Mouse (Mus musculus) layer of hippocampus, postnatal 10 days (tissue): ENCODE results near the gene Fosb. TPM values are rescaled to one million over a fixed set of nuclear protein-coding genes. Genes with fewer than 3 reads are reported as not detected.

ENCODE experiments used
- DNase-seq, 2 experiments: peaks; one replicate each; pipeline ENCODE4 v3.0.0; 2021; ENCODE audit warnings: low spot score in 2 of 2
- total RNA-seq, 2 experiments: library from RNA; stranded (reverse); gene quantifications; 2 replicates each; pipeline ENCODE4 v1.2.3; 2021

The Fosb gene
- total RNA-seq, 2 experiments from 2014 or later = 1.4 to 2.0 TPM

DNA sequence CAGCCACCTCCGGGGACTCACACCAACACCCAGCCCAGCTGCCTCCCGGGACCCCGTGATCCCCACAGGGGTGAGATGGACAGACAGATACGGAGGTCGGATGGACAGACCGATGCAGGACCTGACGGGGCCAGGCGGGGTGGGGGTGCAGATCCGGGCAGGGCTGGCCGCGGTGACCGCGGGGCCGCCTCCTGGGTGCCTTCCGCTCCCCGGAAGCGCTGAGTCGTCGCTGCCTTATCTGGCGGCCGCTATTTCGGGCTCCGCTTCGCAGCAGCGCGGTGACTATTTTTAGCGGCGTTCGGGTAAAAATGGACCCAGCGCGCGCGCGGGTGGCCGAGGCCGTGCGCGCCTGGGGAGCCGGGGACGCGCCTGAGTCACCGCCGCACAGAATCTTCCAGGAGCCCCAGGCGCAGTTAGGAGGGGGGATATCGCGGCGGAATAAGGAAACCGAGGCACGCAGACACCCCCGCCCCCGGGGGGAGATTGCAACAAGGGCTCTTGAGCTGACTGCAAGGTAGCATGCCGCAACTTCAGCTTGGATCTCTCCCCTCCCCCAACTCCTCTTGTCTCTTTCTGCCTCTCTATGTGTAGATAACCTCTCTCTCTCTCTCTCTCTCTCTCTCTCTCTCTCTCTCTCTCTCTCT lies 23.0 kb upstream of the Fosb start:
- DNase-seq = peak; percentile 71 to 81

DNA sequence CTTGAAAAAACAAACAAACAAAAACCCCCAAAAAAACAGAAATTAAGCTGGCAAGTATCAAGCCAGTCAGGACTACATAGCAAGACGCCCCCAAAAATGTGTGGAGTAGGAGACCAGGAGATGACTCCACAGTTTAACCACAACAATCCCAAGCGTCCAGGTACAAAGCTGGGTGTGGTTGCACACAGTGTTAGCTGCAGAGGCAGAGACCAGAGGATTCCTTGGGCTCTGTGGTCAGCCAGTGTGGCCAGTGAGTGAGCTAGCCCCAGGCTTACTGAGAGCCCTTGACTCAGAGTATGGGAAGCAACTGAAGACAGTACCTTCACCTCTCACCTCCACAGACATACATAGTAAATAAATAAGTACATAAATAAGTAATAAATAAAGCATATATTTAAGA lies 22.1 kb upstream of the Fosb start:
- no peak for DNase-seq

DNA sequence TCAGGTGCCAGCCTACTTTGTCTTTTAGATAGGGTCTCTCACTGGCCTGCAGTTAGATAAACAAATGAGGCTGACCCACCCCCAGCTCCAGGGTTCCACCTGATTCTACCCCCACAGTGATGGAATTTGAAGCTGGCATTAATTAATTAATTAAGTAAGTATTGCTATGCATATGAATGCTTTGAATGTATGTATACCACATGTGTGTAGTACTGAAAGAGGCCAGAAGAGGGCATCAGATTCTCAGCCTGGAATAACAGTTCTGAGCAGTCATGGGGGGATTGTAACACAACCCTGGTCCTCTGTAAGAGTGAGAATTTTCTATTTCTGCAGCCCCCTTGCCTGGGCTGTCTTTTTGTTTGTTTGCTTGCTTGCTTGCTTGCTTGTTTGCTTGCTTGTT lies 18.6 kb upstream of the Fosb start:
- no peak for DNase-seq

DNA sequence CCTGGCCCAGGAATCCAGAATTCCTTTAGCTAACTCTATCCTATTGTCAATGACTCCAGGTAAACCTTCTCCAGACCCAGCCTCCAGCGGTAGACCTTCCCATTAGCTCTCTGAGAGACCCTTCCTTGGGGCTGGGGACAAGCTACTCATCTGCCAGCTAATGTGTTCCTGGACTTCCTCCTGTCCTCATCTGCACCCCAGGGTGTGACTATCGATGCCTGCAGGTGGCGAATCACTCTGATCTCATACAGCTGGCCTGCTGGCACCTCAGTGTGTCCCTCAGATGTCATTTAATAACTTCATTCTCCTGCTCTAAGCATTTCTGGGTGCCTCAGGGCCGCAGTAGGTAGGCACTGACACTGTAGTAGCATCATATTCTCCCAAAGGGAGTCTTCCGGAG lies 17.9 kb upstream of the Fosb start:
- no peak for DNase-seq

DNA sequence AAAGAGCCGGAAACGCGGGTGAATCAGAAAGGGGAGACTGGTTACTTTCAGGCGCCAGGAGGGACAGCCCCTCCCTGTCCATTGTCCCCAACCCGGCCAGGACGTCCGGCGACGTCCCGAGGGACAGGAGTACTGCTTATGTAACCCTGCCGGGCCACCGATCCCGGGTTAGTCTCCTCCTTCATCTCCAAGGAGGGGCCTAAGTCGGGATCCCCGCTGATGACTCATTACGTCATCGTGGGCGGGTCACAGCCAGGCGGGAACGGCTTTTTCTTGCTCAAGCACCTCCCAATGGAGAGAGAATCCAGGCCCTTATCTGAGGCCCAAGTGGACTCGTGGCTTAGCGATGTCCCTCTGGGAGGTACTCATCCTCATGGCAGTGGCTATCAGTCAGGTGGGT lies 17.3 kb upstream of the Fosb start:
- DNase-seq = peak; percentile 67 to 72

DNA sequence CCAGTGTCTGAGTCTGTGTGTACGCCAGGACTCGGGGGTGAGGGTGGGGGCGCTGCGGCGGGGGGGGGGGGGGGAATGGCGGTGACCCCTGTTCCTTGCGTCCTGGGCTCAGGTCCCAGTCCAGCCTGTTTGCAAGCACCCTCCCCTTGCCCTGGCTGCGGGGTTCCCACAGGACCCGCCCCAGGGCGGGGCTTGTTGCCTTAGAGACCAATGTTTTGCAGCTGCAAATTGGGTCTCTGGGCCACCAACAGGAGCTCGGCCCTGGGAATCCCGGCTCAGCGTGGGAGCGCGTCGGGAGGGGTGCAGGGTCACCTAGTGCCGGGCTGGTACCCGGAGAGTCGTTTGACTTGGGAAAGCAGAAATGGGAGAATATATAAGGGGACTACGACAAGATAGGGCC lies 16.5 kb upstream of the Fosb start:
- DNase-seq = peak; percentile 66 to 72

DNA sequence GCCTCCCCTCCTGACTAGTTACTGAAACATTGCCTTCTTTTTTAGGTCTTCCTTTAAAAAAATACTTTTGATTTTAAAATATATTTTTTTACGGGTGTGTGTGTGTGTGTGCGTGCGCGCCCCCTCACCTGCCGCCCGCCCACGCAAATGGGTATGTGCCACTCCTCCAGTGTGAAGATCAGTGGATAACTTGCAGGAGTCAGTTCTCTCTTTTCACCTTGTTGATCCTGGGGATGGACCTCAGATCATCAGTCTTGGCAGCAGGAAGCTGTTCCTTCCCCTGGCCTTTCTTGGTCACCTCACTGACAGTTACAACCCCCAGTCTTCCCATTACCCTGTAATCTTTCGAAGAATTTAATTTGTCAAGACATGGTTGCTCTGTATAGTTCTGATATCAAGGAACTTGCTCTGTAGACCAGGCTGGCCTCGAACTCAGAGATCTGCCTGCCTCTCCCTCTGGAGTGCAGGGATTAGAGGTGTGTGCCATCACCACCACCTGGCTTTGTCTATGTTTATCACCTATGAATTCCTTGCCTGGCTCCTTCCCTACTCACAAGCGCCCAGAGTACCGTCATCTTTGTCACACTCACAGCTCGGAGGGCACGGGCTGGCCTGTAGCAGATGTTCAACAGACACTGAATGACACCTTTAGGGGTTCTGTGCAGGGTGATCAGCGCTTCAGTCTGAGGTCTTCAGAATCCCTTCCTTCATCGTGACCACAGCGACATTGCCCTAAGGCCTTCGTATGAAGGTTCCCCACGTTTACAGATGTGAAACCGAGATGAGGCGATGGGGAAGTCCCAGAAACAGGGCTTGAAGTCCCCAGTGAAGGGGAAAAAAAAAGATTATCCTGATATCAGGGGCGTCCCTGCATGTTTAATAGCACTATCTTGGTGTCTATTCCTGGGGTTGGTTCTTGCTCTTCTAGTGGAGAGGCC lies 15.7 kb upstream of the Fosb start:
- DNase-seq = no peak

DNA sequence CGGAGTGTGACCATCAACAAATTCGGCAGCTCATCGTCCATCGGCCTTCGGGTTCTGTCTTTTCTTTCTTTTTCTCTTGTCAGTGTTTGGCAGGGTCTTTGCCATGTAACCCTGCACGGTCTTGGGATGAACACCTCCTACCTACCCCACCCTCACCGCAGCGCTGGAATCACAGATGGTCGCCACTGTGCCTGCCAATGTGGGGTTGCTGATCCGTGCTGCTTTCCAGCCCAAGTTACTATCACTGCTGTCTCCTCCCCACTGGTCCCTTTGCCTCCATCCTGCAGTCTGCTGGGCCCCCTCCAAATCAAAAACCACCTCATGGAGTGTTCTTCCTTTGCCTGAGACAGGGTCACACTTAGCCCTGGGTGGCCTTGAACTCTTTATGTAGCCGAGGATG lies 14.4 kb upstream of the Fosb start:
- DNase-seq = no peak

DNA sequence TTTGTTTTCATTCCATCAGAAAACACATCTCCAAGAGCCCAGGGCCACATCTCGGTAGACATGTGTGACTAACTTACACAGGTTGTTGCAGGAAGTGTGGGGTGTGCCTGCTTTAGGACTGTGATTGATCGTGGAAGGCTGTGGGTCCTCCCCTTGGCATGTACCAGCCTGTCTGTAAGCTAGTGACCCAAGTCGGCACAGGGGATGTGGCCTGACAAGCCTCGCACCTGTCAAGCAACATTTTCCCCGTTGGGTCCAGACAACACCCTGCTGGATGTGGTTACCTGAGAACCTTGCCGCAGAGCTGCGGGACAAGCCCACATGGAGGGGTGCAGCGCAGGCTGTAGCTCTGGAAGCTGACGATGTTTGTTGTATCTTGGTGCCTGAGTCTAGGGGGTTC lies 12.6 kb upstream of the Fosb start:
- DNase-seq = no peak

DNA sequence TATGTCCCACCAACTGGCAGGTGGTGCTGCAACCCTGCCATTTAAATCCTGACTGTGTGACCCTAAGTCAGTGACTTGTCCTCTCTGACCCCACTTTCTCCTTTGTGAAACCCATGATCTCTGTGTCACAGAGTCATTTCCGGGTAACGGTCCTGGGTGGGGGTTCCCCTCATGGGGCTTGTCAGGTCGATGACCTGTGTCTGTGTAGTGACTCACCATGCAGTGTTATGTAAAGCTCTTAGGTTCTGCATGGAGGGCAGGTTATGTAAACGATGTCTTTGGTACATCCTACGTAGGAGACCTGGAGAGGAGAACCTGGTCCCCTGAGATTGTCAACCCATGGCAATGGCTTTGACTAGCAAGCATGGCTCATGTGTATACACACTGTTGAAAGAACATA lies 11.6 kb upstream of the Fosb start:
- DNase-seq = no peak

DNA sequence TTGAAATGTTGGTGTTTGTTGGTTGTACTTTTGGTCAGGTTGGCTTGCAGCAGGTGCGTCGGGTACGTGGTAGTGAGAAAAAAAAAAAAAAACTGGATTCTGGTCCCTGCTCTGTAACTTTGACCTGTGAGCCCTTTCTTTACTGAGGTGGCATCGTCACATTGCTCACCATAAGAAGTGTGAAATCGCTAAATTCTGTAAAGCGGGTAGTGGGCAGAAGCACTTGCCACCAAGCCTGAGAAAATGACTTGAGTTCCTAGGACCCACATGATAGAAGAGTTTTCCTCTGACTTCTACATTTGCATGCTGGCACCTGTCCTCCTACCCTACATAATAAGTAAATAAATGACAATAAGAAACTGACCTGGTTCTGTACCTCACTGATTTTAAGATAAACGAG lies 10.8 kb upstream of the Fosb start:
- DNase-seq = no peak

DNA sequence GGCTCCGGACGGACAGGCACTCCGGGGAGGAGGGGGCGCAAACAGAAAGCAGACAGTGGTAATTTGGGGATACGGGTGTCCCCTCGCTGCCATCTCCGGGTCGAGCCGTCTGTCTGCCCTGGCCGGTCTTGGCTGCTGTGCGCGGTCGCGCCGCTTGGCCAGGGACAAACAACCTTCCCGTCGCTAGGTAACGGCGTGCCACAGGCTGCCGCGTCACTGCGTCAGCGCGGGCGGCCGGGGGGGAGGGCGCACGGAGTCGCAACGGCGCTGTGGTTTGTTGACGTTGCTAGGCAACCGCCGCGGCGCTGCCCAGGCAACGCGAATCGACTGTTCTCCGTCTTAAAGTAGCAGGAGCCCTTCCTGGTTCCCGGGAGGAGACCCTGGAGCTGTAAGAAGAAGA lies 10.1 kb upstream of the Fosb start:
- DNase-seq = peak; percentile 92 to 94

DNA sequence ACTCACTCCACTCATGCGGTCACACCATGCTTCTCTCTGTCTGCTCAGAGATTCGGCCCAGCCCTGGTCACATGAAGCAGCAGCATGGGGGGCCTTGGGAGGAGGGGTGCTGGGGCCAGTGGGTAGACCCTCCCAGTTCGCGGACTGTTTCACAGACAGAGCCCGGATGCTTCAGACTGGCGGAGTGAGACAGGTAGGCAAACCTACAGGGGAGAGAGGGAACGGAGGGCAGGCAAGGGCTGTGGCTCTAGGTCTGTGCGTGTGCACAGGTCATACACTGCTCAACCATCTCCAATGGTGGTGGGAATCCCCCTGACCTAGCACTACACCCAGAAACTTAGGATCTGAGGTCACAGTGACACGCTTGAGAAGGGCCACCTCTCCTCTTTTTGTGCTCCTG lies 9.6 kb upstream of the Fosb start:
- peak in 1 of 2 experiments; percentile 39 for DNase-seq

DNA sequence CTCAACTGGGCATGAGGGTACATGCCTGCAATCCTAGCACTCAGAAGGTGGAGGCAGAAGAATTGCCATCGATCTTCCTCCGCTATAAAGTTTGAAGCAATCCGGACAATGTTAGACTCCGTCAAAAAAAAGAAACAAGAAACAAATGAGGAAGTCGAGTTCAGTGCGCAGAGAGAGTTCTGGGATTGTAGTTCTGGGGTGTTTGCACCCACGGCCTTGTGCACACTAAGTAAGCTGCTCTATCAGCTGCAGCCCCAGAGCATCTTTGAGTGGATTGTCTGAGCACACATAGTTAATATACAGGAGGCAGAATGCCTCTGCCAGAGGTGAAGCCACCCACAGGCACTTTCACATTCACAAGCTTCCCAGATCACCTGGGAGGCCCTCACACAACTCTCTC lies 8.8 kb upstream of the Fosb start:
- DNase-seq = no peak

DNA sequence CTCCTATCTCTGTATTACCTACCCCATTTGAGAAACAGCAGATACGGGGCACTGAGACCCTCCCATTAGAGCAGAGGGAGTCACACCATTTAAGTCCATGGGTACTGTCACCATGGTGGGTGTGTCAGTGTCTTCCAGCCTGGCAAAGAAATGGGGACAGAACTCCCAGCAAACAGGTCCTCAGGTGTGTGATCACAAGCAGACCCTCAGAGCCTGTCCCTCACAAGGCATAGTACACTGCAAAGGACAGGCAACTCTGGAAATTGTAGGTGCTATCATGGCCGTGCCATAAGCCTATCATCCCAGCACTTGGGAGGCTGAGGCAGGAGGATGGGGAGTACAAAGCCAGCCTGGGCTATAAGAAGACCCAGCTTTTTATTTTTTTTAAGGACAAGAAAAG lies 8.3 kb upstream of the Fosb start:
- no peak for DNase-seq

DNA sequence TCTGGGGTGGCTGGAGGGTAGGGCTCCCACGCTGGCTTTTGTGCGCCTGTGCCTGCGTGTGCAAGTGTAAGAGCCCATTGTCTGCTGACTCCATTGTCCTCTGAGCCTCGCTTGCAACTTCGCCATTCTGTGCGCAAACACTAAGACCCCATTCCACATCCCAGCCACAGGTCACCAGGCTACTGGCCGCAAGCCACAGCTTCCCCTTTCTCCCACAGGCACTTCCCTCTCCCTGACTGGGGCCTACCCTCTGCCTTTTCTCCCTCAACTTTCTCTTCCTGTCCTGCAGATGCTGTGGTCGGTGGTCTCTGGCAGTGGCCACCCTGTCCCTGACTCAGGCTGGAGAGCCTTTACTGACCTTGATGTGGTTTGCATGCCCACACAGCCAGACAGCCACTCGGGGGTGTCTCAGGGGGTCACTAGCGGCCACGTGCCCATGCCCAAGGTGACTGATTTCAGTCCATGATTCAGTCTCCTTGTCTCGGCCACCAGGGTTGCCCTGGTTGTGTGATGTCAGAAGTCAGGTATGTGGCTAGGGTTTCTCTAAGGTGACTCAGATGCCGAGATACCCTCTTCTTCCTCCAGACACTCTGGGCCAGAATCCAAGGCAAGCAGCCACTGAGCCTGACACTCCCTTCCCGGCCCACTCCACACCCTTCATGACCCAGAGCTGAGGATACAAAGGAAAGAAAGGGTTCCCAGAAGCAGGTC lies 6.8 kb upstream of the Fosb start:
- DNase-seq = peak in 1 of 2 experiments; percentile 38

DNA sequence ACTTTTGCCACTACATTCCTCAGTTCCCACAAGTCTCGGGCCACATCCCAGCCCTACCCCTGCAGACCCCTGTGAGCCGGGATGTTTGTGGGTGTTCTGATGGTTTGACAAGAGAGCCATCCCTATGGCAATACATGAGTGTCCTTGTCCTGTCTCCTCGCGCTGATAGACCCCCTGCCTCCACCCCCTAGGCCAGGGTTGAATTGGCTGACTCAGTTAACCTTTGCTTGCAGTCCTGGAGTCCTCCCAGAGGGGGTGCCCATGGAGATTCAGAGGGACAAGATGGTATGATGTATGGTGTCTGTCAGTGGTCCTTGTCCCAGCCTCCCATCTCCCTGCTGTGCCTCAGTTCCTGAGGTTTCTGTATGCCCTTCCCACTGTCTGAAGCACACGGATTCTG lies 4.2 kb upstream of the Fosb start:
- no peak for DNase-seq

DNA sequence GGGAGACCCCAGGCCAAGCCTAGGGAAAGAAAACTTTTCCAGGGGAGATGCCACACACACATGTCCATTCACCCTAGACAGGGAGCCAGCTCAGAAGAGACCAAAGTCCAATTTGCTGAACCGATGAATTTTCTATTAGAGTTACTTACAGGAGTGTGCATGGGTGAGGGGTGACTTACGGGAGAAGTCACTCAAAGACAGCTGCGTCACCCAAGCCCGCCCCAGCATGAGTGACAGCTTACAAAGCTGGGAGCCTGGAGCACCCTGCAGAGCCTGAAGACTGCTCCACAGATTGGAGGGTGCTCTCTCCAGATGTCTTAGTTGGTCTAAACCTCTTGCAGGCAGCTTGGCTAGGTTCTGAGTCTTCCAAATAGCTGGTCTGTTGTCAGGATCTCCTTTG lies 2.1 kb upstream of the Fosb start:
- DNase-seq = no peak

DNA sequence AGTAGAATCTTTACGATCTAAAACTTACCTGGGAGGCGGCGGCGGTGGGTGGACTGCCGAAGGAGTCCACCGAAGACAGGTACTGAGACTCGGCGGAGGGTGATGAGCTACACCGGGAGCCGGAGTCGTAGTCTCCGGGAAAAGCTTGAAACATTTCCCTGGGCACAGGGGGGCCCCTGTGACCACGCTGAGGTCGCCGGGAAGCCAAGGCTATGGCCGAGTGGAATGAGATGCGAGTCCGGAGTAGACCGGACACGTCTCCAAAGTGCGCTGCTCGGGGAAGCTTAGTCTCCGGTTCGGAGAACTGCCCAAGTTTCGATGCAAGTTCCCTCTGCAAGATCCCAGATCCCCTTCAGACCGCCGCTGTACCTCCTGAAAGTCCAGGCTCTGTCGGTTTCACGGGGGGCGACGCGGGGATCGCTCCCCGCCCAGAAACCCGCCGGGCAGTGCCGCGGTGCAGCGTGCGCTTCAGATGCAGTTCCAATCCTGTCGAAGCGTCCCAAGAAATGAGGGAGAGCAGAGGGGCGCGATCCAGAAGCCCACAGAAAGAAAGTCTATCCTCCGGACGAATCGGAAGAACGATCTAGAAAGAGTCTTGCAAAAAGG lies 470 bp downstream of the Fosb start:
- DNase-seq = peak in 1 of 2 experiments; percentile 36

DNA sequence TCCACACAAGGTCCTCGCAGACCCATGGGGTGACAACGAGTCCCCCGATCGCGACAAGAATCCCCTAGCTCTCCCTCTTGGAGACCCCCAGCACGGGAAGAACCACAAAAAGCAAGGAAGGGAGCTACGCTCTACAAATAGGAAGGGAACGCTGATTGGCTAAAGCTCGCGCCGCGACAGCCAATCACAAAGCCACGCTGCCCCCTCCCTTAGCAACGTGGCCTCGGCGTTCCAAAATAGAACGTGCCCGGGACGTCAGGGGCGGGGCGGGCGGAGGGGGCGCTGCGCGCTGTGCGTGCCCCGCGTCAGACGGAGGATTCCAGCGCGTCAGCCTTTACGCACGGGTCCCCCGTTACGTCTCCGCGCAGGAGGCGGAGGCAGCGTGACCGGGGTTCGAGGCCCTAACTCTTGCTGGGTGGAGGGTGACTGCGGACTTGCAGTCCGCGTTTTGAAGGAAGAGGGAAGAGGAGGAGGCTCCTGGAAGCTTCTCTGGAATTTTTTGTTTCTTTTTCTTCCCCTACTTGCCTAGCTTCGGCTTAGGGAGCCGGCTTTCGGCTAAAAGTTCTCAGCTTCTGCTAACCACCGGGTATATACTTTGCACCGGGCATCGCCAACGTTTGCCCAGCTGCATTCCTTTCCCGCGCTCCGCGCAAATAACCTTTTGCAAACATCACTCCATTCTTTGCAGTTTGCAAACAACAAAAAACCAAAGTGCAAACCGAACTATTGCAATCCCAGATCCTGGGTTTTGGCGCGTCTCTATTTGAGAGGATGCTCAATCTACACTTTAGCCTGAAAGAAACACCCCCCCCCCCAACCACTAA lies 1.2 kb downstream of the Fosb start:
- peak; percentile 94 to 95 for DNase-seq
